9 mouse cellular contexts compared by ENCODE assay signal in genomic region chr7:114892618-114893257, GRCm38 (mm10).
DNase-seq lines count a peak whose midpoint lies in the region; ATAC-seq and TF ChIP-seq lines count a peak whose summit lies in the region.
"Had no signal": no experiment of that assay in that cellular context is flagged by ENCODE, and none has a peak within 500 bp of the region (broad histone marks: within the 10 kb centered on the region; RNA-seq: fewer than 3 reads in every experiment).

No protein-coding gene starts in this region.

- peak; percentile 36; the same call in 1 of the 2 replicates for ATAC-seq in forebrain, embryonic 12.5 days (ENCODE audit: low FRiP score)
- peak; percentile 78 for ATAC-seq in forebrain, postnatal 0 days

- no peak overlapping the region for H3K27ac ChIP-seq in forebrain, embryonic 12.5 days
- no peak overlapping the region for H3K27ac ChIP-seq in forebrain, embryonic 10.5 days
- H3K27ac ChIP-seq in forebrain, postnatal 0 days (ENCODE audit: low read depth, low read length): no peak overlapping the region
- no peak overlapping the region for H3K27ac ChIP-seq in left cerebral cortex, adult 2 months
- H3K27ac ChIP-seq: liver, embryonic 13.5 days had no signal

- peaks cover 21% of the 10 kb centered on the region for H3K27me3 ChIP-seq in forebrain, embryonic 12.5 days
- peaks cover 31% of the 10 kb centered on the region for H3K27me3 ChIP-seq in forebrain, embryonic 10.5 days (ENCODE audit: poor library complexity, severe bottlenecking)
- peaks cover 10% of the 10 kb centered on the region; the same call in 1 of the 2 replicates for H3K27me3 ChIP-seq in forebrain, postnatal 0 days (ENCODE audit: insufficient read depth, low read length)
- H3K27me3 ChIP-seq: liver, embryonic 13.5 days had no signal

- H3K36me3 ChIP-seq in forebrain, embryonic 12.5 days (replicated peaks): no peaks in the 10 kb centered on the region
- no peaks in the 10 kb centered on the region for H3K36me3 ChIP-seq in forebrain, embryonic 10.5 days (replicated peaks)
- no peaks in the 10 kb centered on the region for H3K36me3 ChIP-seq in forebrain, postnatal 0 days (ENCODE audit: insufficient read depth)
- H3K36me3 ChIP-seq: liver, embryonic 13.5 days had no signal

- no peak overlapping the region for H3K4me2 ChIP-seq in forebrain, embryonic 12.5 days
- H3K4me2 ChIP-seq in forebrain, postnatal 0 days (ENCODE audit: low read depth): no peak overlapping the region
- H3K4me2 ChIP-seq: liver, embryonic 13.5 days had no signal

- no peak overlapping the region for H3K9ac ChIP-seq in forebrain, embryonic 12.5 days
- no peak overlapping the region for H3K9ac ChIP-seq in forebrain, postnatal 0 days
- H3K9ac ChIP-seq: liver, embryonic 13.5 days had no signal

- intact Hi-C loops in left cerebral cortex, adult 2 months (cut with DNase I): no loop called here

- no peak for DNase-seq in forebrain, embryonic 10.5 days (ENCODE audit: extremely low spot score, low spot score)
- peak; percentile 75 for DNase-seq in Muller cell, postnatal 12 days (ENCODE audit: inconsistent ontology term)
- peak; percentile 87 for DNase-seq in forebrain, postnatal 0 days
- DNase-seq in left cerebral cortex, adult 2 months (ENCODE audit: extremely low spot score in 1 of 2, low spot score in 2 of 2): peak; percentile 46 to 48
- DNase-seq in embryo, embryonic 10 days (ENCODE audit: low spot score): no peak
- DNase-seq in testis, postnatal 10 days (ENCODE audit: low spot score): no peak
- DNase-seq in embryo, embryonic 11 days: no peak
- DNase-seq: liver, embryonic 13.5 days had no signal

- TF ChIP-seq CTCF in forebrain, postnatal 0 days (IDR thresholded peaks at IDR 0.05; ENCODE audit: low read depth): 0 out of 2 replicates have a peak, but pooled peaks have one; percentile 19
- TF ChIP-seq CTCF in left cerebral cortex, adult 2 months (IDR thresholded peaks at IDR 0.05): no peak; the same call in 1 of the 2 replicates

- no peaks in the 10 kb centered on the region for H3K9me3 ChIP-seq in forebrain, embryonic 12.5 days
- no peaks in the 10 kb centered on the region for H3K9me3 ChIP-seq in forebrain, embryonic 10.5 days
- no peaks in the 10 kb centered on the region for H3K9me3 ChIP-seq in forebrain, postnatal 0 days (ENCODE audit: low read length)
- H3K9me3 ChIP-seq: liver, embryonic 13.5 days had no signal

- H3K4me3 ChIP-seq in forebrain, embryonic 12.5 days (replicated peaks): no peak overlapping the region
- H3K4me3 ChIP-seq in forebrain, embryonic 10.5 days: no peak overlapping the region
- no peak overlapping the region for H3K4me3 ChIP-seq in forebrain, postnatal 0 days (ENCODE audit: low read depth, low read length)
- H3K4me3 ChIP-seq in left cerebral cortex, adult 2 months: no peak overlapping the region
- H3K4me3 ChIP-seq: liver, embryonic 13.5 days had no signal

- peaks cover 9% of the 10 kb centered on the region; the same call in 1 of the 2 replicates for H3K4me1 ChIP-seq in forebrain, embryonic 12.5 days
- peaks cover 13% of the 10 kb centered on the region for H3K4me1 ChIP-seq in forebrain, embryonic 10.5 days
- no peaks in the 10 kb centered on the region for H3K4me1 ChIP-seq in forebrain, postnatal 0 days (ENCODE audit: insufficient read depth)
- H3K4me1 ChIP-seq: liver, embryonic 13.5 days had no signal

Comparison
In these comparisons a context has a peak if more than half of its experiments do, and no peak if none do; other contexts are left out.
1. DNase-seq: peak in Muller cell, postnatal 12 days (single experiment), forebrain, postnatal 0 days (single experiment) and left cerebral cortex, adult 2 months (2 of 2); none in forebrain, embryonic 10.5 days (single experiment), embryo, embryonic 10 days (single experiment), testis, postnatal 10 days (single experiment) and embryo, embryonic 11 days (single experiment).